Mouse (Mus musculus) forebrain, embryonic 11.5 days (tissue): ENCODE measurements around the gene Ptgfrn. TPM values are rescaled to one million over a fixed set of nuclear protein-coding genes. Genes with fewer than 3 reads are reported as not detected.

Experiments
- ATAC-seq: fragments of 200-750 bp; cut with Nextera tagmentation; replicated peaks from 2 replicates; pipeline ENCODE4 v1.8.0; 2017; ENCODE audit warnings: moderate TSS enrichment; ENCODE audit not compliant: low FRiP score
- DNase-seq: peaks from one replicate; pipeline ENCODE4 v3.0.0-alpha.2; 2017; ENCODE audit warnings: low spot score
- H3K27ac ChIP-seq: fragments of 300-500 bp; sonication (generic); 2 replicates; pipeline ENCODE4 v1.5.1; 2014; ENCODE audit warnings: low read depth, low read length
- H3K27me3 ChIP-seq: fragments of 300-500 bp; sonication (generic); 2 replicates; pipeline ENCODE4 v1.6.1; 2014; ENCODE audit warnings: mild to moderate bottlenecking, low read length, mixed read lengths; ENCODE audit not compliant: control insufficient read depth, insufficient read depth
- H3K36me3 ChIP-seq: fragments of 300-500 bp; sonication (generic); 2 replicates; pipeline ENCODE4 v1.6.1; 2014; ENCODE audit warnings: mild to moderate bottlenecking, low read length, moderate library complexity, mixed read lengths; ENCODE audit not compliant: control insufficient read depth, insufficient read depth
- H3K4me1 ChIP-seq: fragments of 300-500 bp; sonication (generic); replicated peaks from 2 replicates; pipeline ENCODE4 v1.6.1; 2014; ENCODE audit warnings: low read length, mixed read lengths; ENCODE audit not compliant: control insufficient read depth, insufficient read depth
- H3K4me2 ChIP-seq: fragments of 300-500 bp; sonication (generic); 2 replicates; pipeline ENCODE4 v1.6.1; 2014; ENCODE audit warnings: low read depth, mild to moderate bottlenecking, low read length, moderate library complexity, mixed read lengths; ENCODE audit not compliant: severe bottlenecking
- H3K4me3 ChIP-seq: fragments of 300-500 bp; sonication (generic); 2 replicates; pipeline ENCODE4 v1.5.1; 2014; ENCODE audit warnings: low read depth, low read length
- H3K9ac ChIP-seq: fragments of 300-500 bp; sonication (generic); 2 replicates; pipeline ENCODE4 v1.6.1; 2014; ENCODE audit warnings: low read length
- H3K9me3 ChIP-seq: fragments of 300-500 bp; sonication (generic); 2 replicates; pipeline ENCODE4 v1.6.1; 2016; ENCODE audit warnings: low read length, mixed read lengths; ENCODE audit not compliant: control insufficient read depth
- WGBS: fragments of 180-500 bp; shearing (Covaris S2); extraction: QIAGEN DNeasy Blood & Tissue Kit; methylation state at CpG from one replicate; pipeline ENCODE4 v1.1.7; 2014; 5-methylcytosine and 5-hydroxymethylcytosine counted together
- polyA plus RNA-seq: library from polyadenylated mRNA; unstranded; fragments of >200 nt; fragmentation: Nextera tagmentation; extraction: Ambion mirVana; gene quantifications from 2 replicates; pipeline ENCODE4 v1.2.1, GENCODE M21; 2014

The Ptgfrn gene
- polyA plus RNA-seq, 1 experiment from 2014 or later, result 5.3 TPM

- Histone ChIP-seq H3K4me3 (no peak overlapping the region), H3K9ac (no peak overlapping the region), H3K27me3 (no peaks in the 10 kb centered on the region), H3K4me1 (peaks cover 15% of the 10 kb centered on the region), H3K9me3 (no peaks in the 10 kb centered on the region), H3K27ac (no peak overlapping the region), H3K4me2 (no peak overlapping the region), H3K36me3 (no peaks in the 10 kb centered on the region)
- 38% methylated on average over 10 of the region's 10 CpGs for WGBS
- no peak for DNase-seq
- no peak for ATAC-seq
Observed at GRCm38 (mm10) chr3:101111321-101111720, 1.2 kb upstream of the Ptgfrn start.

- DNase-seq, result no peak
- Histone ChIP-seq H3K4me2 (peak overlapping the region; percentile 91), H3K4me1 (peaks cover 15% of the 10 kb centered on the region), H3K27ac (peak overlapping the region; percentile 71), H3K9ac (peak overlapping the region; percentile 93), H3K36me3 (no peaks in the 10 kb centered on the region), H3K4me3 (peak overlapping the region; percentile 88), H3K27me3 (no peaks in the 10 kb centered on the region), H3K9me3 (no peaks in the 10 kb centered on the region)
- peak; percentile 59 for ATAC-seq
Observed at GRCm38 (mm10) chr3:101110838-101111103, 693 bp upstream of the Ptgfrn start.

- H3K27me3 ChIP-seq, result no peaks in the 10 kb centered on the region
- peak; percentile 45 for ATAC-seq
- peaks cover 15% of the 10 kb centered on the region for H3K4me1 ChIP-seq
- peak; percentile 70 for DNase-seq
- H3K4me3 ChIP-seq, result peak overlapping the region; percentile 88
- H3K9me3 ChIP-seq, result no peaks in the 10 kb centered on the region
- under 1% methylated on average over 30 of the region's 47 CpGs for WGBS
- peak overlapping the region; percentile 91 for H3K4me2 ChIP-seq
- no peaks in the 10 kb centered on the region for H3K36me3 ChIP-seq
- peak overlapping the region; percentile 71; the same call in 1 of the 2 replicates for H3K27ac ChIP-seq
- peak overlapping the region; percentile 93 for H3K9ac ChIP-seq
Observed at GRCm38 (mm10) chr3:101109558-101110021, 488 bp downstream of the Ptgfrn start.

- 15% methylated on average over 5 of the region's 5 CpGs for WGBS
- H3K4me3 ChIP-seq, result peak overlapping the region; percentile 88
- peak overlapping the region; percentile 91 for H3K4me2 ChIP-seq
- no peaks in the 10 kb centered on the region for H3K27me3 ChIP-seq
- ATAC-seq, result no peak
- no peaks in the 10 kb centered on the region for H3K9me3 ChIP-seq
- H3K27ac ChIP-seq, result no peak overlapping the region
- H3K36me3 ChIP-seq, result no peaks in the 10 kb centered on the region
- peak overlapping the region; percentile 93; the same call in 1 of the 2 replicates for H3K9ac ChIP-seq
- no peak for DNase-seq
- peaks cover 15% of the 10 kb centered on the region for H3K4me1 ChIP-seq
Observed at GRCm38 (mm10) chr3:101108848-101109247, 1.2 kb downstream of the Ptgfrn start.

- ATAC-seq, result no peak
- peak overlapping the region; percentile 37; the same call in 1 of the 2 replicates for H3K9ac ChIP-seq
- no peak overlapping the region for H3K27ac ChIP-seq
- no peak for DNase-seq
- H3K4me3 ChIP-seq, result peak overlapping the region; percentile 88; the same call in 1 of the 2 replicates
- H3K4me1 ChIP-seq, result peaks cover 15% of the 10 kb centered on the region
- H3K4me2 ChIP-seq, result peak overlapping the region; percentile 91
- no peaks in the 10 kb centered on the region for H3K9me3 ChIP-seq
- no peaks in the 10 kb centered on the region for H3K36me3 ChIP-seq
- 65% methylated on average over 3 of the region's 3 CpGs for WGBS
- H3K27me3 ChIP-seq, result no peaks in the 10 kb centered on the region
Observed at GRCm38 (mm10) chr3:101108282-101108681, 1.8 kb downstream of the Ptgfrn start.

- Histone ChIP-seq H3K27me3 (no peaks in the 10 kb centered on the region), H3K9ac (no peak overlapping the region), H3K27ac (no peak overlapping the region), H3K4me1 (peaks cover 18% of the 10 kb centered on the region), H3K4me3 (no peak overlapping the region), H3K36me3 (no peaks in the 10 kb centered on the region), H3K9me3 (no peaks in the 10 kb centered on the region), H3K4me2 (no peak overlapping the region)
- ATAC-seq, result no peak
- no peak for DNase-seq
- 91% methylated on average over 3 of the region's 3 CpGs for WGBS
Observed at GRCm38 (mm10) chr3:101106326-101106725, 3.8 kb downstream of the Ptgfrn start.

GRCm38 (mm10) chr3:101105486-101105885 is 4.6 kb downstream of the Ptgfrn start:
- Histone ChIP-seq H3K9ac (no peak overlapping the region), H3K27ac (no peak overlapping the region), H3K4me2 (no peak overlapping the region), H3K4me1 (peaks cover 18% of the 10 kb centered on the region), H3K4me3 (no peak overlapping the region), H3K36me3 (no peaks in the 10 kb centered on the region), H3K27me3 (no peaks in the 10 kb centered on the region), H3K9me3 (no peaks in the 10 kb centered on the region)
- no peak for DNase-seq
- 77% methylated on average over 11 of the region's 11 CpGs for WGBS
- ATAC-seq, result no peak

GRCm38 (mm10) chr3:101104883-101105282 is 5.2 kb downstream of the Ptgfrn start:
- H3K4me1 ChIP-seq, result peaks cover 18% of the 10 kb centered on the region
- no peaks in the 10 kb centered on the region for H3K9me3 ChIP-seq
- 94% methylated on average over 9 of the region's 9 CpGs for WGBS
- no peak overlapping the region for H3K4me3 ChIP-seq
- no peaks in the 10 kb centered on the region for H3K27me3 ChIP-seq
- no peak overlapping the region for H3K27ac ChIP-seq
- no peak overlapping the region for H3K4me2 ChIP-seq
- ATAC-seq (no peak), DNase-seq (no peak)
- no peaks in the 10 kb centered on the region for H3K36me3 ChIP-seq
- H3K9ac ChIP-seq, result no peak overlapping the region

- no peak overlapping the region for H3K9ac ChIP-seq
- H3K4me3 ChIP-seq, result no peak overlapping the region
- H3K36me3 ChIP-seq, result no peaks in the 10 kb centered on the region
- ATAC-seq (no peak), DNase-seq (no peak)
- 90% methylated on average over 9 of the region's 9 CpGs for WGBS
- H3K9me3 ChIP-seq, result no peaks in the 10 kb centered on the region
- no peak overlapping the region for H3K27ac ChIP-seq
- peaks cover 11% of the 10 kb centered on the region for H3K4me1 ChIP-seq
- H3K4me2 ChIP-seq, result no peak overlapping the region
- no peaks in the 10 kb centered on the region for H3K27me3 ChIP-seq
Observed at GRCm38 (mm10) chr3:101103770-101104169, 6.3 kb downstream of the Ptgfrn start.
